Mouse (Mus musculus) intestine, postnatal 0 days (tissue): Measurements from ENCODE around the gene Jag2. TPM values are rescaled to one million over a fixed set of nuclear protein-coding genes. Genes with fewer than 3 reads are reported as not detected.

Experiments used
- ATAC-seq: fragments of 200-750 bp; cut with Nextera tagmentation; 2 replicates; pipeline ENCODE4 v1.8.0; 2017; ENCODE audit warnings: mild to moderate bottlenecking, moderate TSS enrichment, moderate library complexity
- H3K27ac ChIP-seq: fragments of 300-500 bp; sonication (generic); 2 replicates; pipeline ENCODE4 v1.5.1; 2014; ENCODE audit warnings: mild to moderate bottlenecking, low read depth, low read length, moderate library complexity
- H3K27me3 ChIP-seq: fragments of 300-500 bp; sonication (generic); replicated peaks from 2 replicates; pipeline ENCODE4 v1.6.1; 2014; ENCODE audit warnings: low read length, mixed read lengths; ENCODE audit not compliant: control insufficient read depth, insufficient read depth
- H3K36me3 ChIP-seq: fragments of 300-500 bp; sonication (generic); 2 replicates; pipeline ENCODE4 v1.6.1; 2014; ENCODE audit warnings: mild to moderate bottlenecking, moderate library complexity; ENCODE audit not compliant: control insufficient read depth, insufficient read depth
- H3K4me1 ChIP-seq: fragments of 300-500 bp; sonication (generic); replicated peaks from 2 replicates; pipeline ENCODE4 v1.6.1; 2014; ENCODE audit warnings: antibody characterized with exemption, low read length, mixed read lengths; ENCODE audit not compliant: control insufficient read depth, insufficient read depth
- H3K4me2 ChIP-seq: fragments of 300-500 bp; sonication (generic); replicated peaks from 2 replicates; pipeline ENCODE4 v1.6.1; 2014; ENCODE audit warnings: low read depth, mild to moderate bottlenecking, moderate library complexity
- H3K4me3 ChIP-seq: fragments of 300-500 bp; sonication (generic); 2 replicates; pipeline ENCODE4 v1.5.1; 2014; ENCODE audit warnings: low read depth, low read length
- H3K9ac ChIP-seq: fragments of 300-500 bp; sonication (generic); 2 replicates; pipeline ENCODE4 v1.6.1; 2014; ENCODE audit warnings: mild to moderate bottlenecking, low read depth, low read length
- H3K9me3 ChIP-seq: fragments of 300-500 bp; sonication (generic); 2 replicates; pipeline ENCODE4 v1.6.1; 2016; ENCODE audit warnings: mixed run types; ENCODE audit not compliant: control insufficient read depth
- CTCF ChIP-seq: sonication (generic); IDR thresholded peaks from 2 replicates; pipeline ENCODE4 v1.5.1; 2016; ENCODE audit warnings: low read depth, mild to moderate bottlenecking, control low read depth, antibody characterized with exemption, moderate library complexity
- WGBS: fragments of 180-500 bp; shearing (Covaris S2); extraction: QIAGEN DNeasy Blood & Tissue Kit; methylation state at CpG from one replicate; pipeline ENCODE4 v1.1.7; 2014; 5-methylcytosine and 5-hydroxymethylcytosine counted together
- polyA plus RNA-seq: library from polyadenylated mRNA; unstranded; fragments of >200 nt; fragmentation: Nextera tagmentation; extraction: Ambion mirVana; gene quantifications from 2 replicates; pipeline ENCODE4 v1.2.1, GENCODE M21; 2015

Jag2 gene
- polyA plus RNA-seq, 1 experiment from 2014 or later = 1.4 TPM

DNA sequence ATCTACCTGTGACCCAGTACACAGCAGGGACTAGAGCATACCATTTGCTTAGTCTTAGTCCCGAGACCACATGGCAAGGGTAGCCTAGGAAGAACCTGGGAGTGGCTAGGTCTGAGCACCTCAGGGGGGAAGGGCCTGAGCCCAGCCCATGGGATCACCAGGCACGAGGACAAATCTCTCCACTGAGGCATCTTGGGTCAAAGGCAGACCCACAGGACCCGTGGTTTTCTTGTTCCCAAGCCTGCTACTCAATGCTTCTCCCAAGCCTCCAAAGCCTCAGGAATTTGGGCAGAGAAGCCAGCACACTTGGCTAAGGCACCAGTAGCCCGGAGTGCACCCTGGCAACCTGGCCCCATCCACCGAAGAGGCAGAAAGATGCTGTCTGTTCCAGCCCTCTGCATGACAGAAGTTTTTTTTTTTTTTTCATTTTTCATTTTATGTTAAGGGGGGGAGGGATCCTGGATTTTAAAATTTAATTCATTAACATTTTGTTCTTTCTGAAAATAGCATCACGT lies 48.2 kb downstream of the Jag2 start:
- Histone ChIP-seq H3K9ac (no peak overlapping the region), H3K36me3 (no peaks in the 10 kb centered on the region), H3K27me3 (no peaks in the 10 kb centered on the region), H3K4me2 (no peak overlapping the region), H3K9me3 (no peaks in the 10 kb centered on the region), H3K4me3 (no peak overlapping the region), H3K4me1 (peaks cover 11% of the 10 kb centered on the region; the same call in 1 of the 2 replicates), H3K27ac (no peak overlapping the region)
- 57% methylated on average over 6 of the region's 6 CpGs for WGBS
- TF ChIP-seq CTCF = no peak
- no peak for ATAC-seq

DNA sequence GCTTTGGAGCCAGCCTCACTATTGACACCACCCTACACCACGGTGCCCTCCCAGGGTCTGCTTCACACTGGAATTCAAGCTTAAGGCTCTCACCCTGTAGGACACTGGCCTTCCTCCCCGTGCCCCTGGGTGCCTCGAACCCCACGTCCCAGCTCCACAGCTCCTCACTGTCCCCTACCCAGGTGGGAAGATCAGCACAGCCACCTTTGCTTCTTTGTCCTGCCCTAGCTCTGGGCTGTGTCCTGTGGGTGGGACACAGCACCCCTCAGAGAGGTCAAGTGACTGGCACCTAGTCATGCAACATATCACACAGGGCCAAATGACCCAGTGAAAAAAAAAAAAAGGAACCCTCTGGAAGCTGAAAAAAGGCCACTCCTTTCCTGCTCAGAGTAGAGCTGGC lies 48.9 kb downstream of the Jag2 start:
- Histone ChIP-seq H3K27ac (no peak overlapping the region), H3K9me3 (no peaks in the 10 kb centered on the region), H3K4me1 (peaks cover 11% of the 10 kb centered on the region; the same call in 1 of the 2 replicates), H3K36me3 (no peaks in the 10 kb centered on the region), H3K4me3 (no peak overlapping the region), H3K4me2 (no peak overlapping the region), H3K9ac (no peak overlapping the region), H3K27me3 (no peaks in the 10 kb centered on the region)
- ATAC-seq = no peak
- WGBS = 82% methylated on average over 4 of the region's 4 CpGs
- TF ChIP-seq CTCF = no peak

DNA sequence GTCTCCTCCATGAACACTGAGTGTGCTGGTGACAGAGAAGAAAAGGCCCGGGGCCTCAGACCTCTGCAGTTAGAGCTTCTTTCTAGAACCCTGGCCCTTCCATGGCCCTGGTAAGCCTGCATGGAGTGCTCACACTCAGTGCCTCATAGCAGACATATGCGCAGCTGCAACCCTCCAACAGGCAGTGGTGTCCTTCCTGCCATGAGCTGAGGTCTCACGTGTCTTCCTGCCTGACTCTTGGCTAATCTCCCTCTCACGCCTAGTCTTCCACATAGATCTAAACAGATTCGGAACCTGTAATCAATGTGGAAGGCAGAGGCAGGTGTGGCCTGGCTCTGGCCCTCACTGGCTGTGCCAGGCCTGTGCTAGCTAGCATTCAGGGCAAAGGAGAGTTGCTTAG lies 49.8 kb downstream of the Jag2 start:
- no peak for TF ChIP-seq CTCF
- no peak for ATAC-seq
- Histone ChIP-seq H3K4me2 (no peak overlapping the region), H3K27me3 (peaks cover 6% of the 10 kb centered on the region), H3K4me3 (no peak overlapping the region), H3K27ac (no peak overlapping the region), H3K9ac (no peak overlapping the region), H3K9me3 (no peaks in the 10 kb centered on the region), H3K4me1 (peaks cover 11% of the 10 kb centered on the region; the same call in 1 of the 2 replicates), H3K36me3 (no peaks in the 10 kb centered on the region)
- WGBS = 73% methylated on average over 5 of the region's 5 CpGs

DNA sequence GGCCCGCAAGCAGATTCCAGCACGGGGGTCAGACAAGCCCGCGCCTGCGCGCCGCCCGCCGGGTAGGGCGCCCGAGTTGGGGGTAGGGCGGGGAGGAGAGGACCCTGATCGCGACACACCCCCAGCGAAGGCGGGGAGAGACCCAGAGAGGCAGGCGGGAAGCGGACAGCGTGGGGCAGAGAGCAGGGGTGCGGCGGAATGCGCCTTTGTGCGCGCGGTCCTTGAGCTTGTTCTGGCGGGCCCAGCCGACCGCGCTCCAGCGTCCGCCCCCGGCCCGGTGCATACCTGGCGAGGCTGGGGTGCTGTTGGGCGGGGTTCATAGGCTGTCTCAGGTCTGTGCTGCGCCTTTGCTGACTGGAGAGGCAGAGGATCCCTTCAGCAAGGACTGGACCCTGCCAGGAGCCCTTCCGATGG lies 52.0 kb downstream of the Jag2 start:
- peak overlapping the region; percentile 85 for H3K4me2 ChIP-seq
- peak overlapping the region; percentile 34 for H3K4me3 ChIP-seq
- H3K27ac ChIP-seq = no peak overlapping the region
- H3K9ac ChIP-seq = no peak overlapping the region; the same call in 1 of the 2 replicates
- H3K27me3 ChIP-seq = peaks cover 18% of the 10 kb centered on the region
- H3K36me3 ChIP-seq = no peaks in the 10 kb centered on the region
- H3K9me3 ChIP-seq = no peaks in the 10 kb centered on the region
- ATAC-seq = peak; percentile 36; the same call in 1 of the 2 replicates
- TF ChIP-seq CTCF = no peak
- WGBS = 2% methylated on average over 28 of the region's 37 CpGs
- H3K4me1 ChIP-seq = peaks cover 11% of the 10 kb centered on the region; the same call in 1 of the 2 replicates

DNA sequence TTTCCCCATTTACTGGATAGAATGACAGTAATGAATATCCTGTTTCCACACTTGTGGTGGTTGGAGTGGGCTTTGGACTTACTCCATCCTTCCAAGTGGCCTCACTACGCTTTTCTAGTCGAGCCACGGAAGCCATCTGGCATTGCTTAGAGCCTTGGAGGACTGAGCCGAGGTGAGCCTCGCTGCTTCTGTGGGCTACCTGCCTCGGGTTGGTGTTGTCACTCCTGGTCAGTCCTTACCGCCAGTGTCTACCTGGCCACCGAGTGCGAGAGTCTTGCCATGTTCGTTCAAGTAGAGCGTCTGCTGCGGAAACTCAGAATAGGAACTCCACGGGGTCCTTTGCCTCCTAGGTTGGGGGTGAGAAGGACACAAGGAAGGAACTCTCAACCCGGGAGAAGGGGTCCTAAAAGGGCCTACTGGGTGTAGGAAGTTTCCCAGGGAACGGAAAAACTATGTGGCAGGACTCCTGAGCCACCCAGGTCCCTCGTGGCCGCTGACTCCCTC lies 52.5 kb downstream of the Jag2 start:
- no peaks in the 10 kb centered on the region for H3K36me3 ChIP-seq
- H3K27me3 ChIP-seq = peaks cover 18% of the 10 kb centered on the region
- H3K4me2 ChIP-seq = peak overlapping the region; percentile 85
- no peak overlapping the region; the same call in 1 of the 2 replicates for H3K9ac ChIP-seq
- WGBS = 10% methylated on average over 17 of the region's 17 CpGs
- H3K27ac ChIP-seq = no peak overlapping the region
- no peak for ATAC-seq
- peak overlapping the region; percentile 34 for H3K4me3 ChIP-seq
- no peak for TF ChIP-seq CTCF
- peaks cover 11% of the 10 kb centered on the region; the same call in 1 of the 2 replicates for H3K4me1 ChIP-seq
- H3K9me3 ChIP-seq = no peaks in the 10 kb centered on the region

DNA sequence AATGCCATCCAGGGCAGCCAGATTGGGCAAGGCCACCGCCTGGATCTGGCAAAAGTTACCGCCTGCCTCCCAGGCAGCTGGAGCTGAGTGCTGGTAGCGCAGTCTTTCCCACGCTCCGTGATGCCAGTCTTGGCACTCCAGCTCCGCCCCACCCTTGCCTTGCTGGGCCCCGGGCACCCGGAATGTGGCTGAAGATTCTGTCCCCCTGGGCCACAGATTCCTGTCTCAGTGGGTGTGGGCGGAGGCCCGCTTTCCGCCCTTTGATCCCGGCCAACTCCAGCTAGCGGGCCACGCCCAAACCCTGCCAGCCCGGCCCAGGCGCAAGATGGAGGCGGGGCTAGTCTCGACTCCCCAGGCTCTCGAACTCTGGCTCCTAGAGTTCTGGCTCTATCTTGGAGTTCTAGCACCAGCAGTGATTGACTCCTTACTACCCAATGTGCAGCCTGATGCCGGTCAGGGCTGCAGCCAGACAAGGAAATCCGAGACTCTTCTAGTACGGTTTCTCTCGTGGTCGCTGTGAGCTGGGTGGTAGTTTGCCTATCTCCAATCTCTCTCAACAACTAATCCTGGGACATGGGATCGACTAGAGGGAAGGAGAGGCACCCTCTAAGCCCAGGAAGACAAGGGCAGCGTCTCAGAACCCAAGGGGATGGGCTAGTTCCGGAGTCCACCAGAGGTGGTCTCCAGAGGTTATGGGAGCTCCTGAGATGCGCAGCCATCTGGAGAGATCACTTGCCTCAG lies 53.1 kb downstream of the Jag2 start:
- Histone ChIP-seq H3K27ac (no peak overlapping the region), H3K4me3 (peak overlapping the region; percentile 34), H3K4me2 (peak overlapping the region; percentile 85), H3K9ac (no peak overlapping the region), H3K4me1 (peaks cover 11% of the 10 kb centered on the region; the same call in 1 of the 2 replicates), H3K27me3 (peaks cover 18% of the 10 kb centered on the region), H3K36me3 (no peaks in the 10 kb centered on the region), H3K9me3 (no peaks in the 10 kb centered on the region)
- WGBS = 6% methylated on average over 28 of the region's 28 CpGs
- TF ChIP-seq CTCF = no peak
- ATAC-seq = peak; percentile 67
